22 mouse cellular contexts compared by ENCODE assay signal in genomic region chr4:129415892-129416291, GRCm38 (mm10). TPM values are rescaled to one million over a fixed set of nuclear protein-coding genes. Genes with fewer than 3 reads are reported as not detected.
DNase-seq lines count a peak whose midpoint lies in the region; ATAC-seq and TF ChIP-seq lines count a peak whose summit lies in the region.
"Had no signal": no experiment of that assay in that cellular context is flagged by ENCODE, and none has a peak within 500 bp of the region (broad histone marks: within the 10 kb centered on the region; RNA-seq: fewer than 3 reads in every experiment).

No protein-coding gene starts in this region.

- intact Hi-C loops in left cerebral cortex, postnatal 14 days (cut with DNase I) = no loop called here

- H3K9me3 ChIP-seq in forebrain, postnatal 0 days (ENCODE audit: low read length) = no peaks in the 10 kb centered on the region
- no peaks in the 10 kb centered on the region for H3K9me3 ChIP-seq in forebrain, embryonic 12.5 days
- H3K9me3 ChIP-seq: embryonic facial prominence, embryonic 15.5 days; forebrain, embryonic 15.5 days; limb, embryonic 15.5 days; neural tube, embryonic 12.5 days; stomach, embryonic 15.5 days had no signal

- WGBS in forebrain, postnatal 0 days = 98% methylated on average over 5 of the region's 5 CpGs
- 89% methylated on average over 5 of the region's 5 CpGs for WGBS in forebrain, embryonic 12.5 days
- 96% methylated on average over 5 of the region's 5 CpGs for WGBS in liver, adult 2 months

- no peaks in the 10 kb centered on the region for H3K36me3 ChIP-seq in forebrain, postnatal 0 days (ENCODE audit: insufficient read depth)
- H3K36me3 ChIP-seq in forebrain, embryonic 12.5 days (replicated peaks) = no peaks in the 10 kb centered on the region
- H3K36me3 ChIP-seq in liver, adult 2 months (ENCODE audit: control insufficient read depth, insufficient read depth, low read length) = no peaks in the 10 kb centered on the region
- H3K36me3 ChIP-seq: embryonic facial prominence, embryonic 15.5 days; forebrain, embryonic 15.5 days; limb, embryonic 15.5 days; neural tube, embryonic 12.5 days; stomach, embryonic 15.5 days had no signal

- TF ChIP-seq POLR2A in liver, adult 2 months (IDR thresholded peaks at IDR 0.05; ENCODE audit: extremely low read depth, insufficient read depth, low read length) = no peak

- DNase-seq in forebrain, postnatal 0 days = no peak
- peak; percentile 13 for DNase-seq in thymus, postnatal 4 days
- DNase-seq in thymus, postnatal 14 days = no peak
- no peak for DNase-seq in liver, adult 2 months (ENCODE audit: extremely low read depth, low read depth, low spot score)
- peak; percentile 40 for DNase-seq in testis, postnatal 14 days (ENCODE audit: low spot score)
- DNase-seq in left cerebral cortex, postnatal 14 days (ENCODE audit: low spot score in 2 of 2) = no peak
- DNase-seq in cerebellum, adult 8-10 months = no peak
- DNase-seq: adrenal gland, adult 2 months; B cell, adult 2 months; gastrocnemius, postnatal 10 days; retina, postnatal 1 day had no signal

- H3K27ac ChIP-seq in forebrain, postnatal 0 days (ENCODE audit: low read depth, low read length) = no peak overlapping the region
- no peak overlapping the region for H3K27ac ChIP-seq in forebrain, embryonic 12.5 days
- no peak overlapping the region for H3K27ac ChIP-seq in liver, adult 2 months (replicated peaks; ENCODE audit: insufficient read depth, low read depth, low read length)
- H3K27ac ChIP-seq: embryonic facial prominence, embryonic 15.5 days; forebrain, embryonic 15.5 days; left cerebral cortex, adult 2 months; limb, embryonic 15.5 days; neural tube, embryonic 12.5 days; stomach, embryonic 15.5 days had no signal

- no peaks in the 10 kb centered on the region for H3K79me2 ChIP-seq in liver, adult 2 months (ENCODE audit: control insufficient read depth, insufficient read depth, low read length)

- H3K4me1 ChIP-seq in forebrain, postnatal 0 days (ENCODE audit: insufficient read depth) = no peaks in the 10 kb centered on the region
- H3K4me1 ChIP-seq in forebrain, embryonic 12.5 days = no peaks in the 10 kb centered on the region
- H3K4me1 ChIP-seq in liver, adult 2 months (ENCODE audit: control insufficient read depth, insufficient read depth, low read length) = no peaks in the 10 kb centered on the region
- H3K4me1 ChIP-seq: embryonic facial prominence, embryonic 15.5 days; forebrain, embryonic 15.5 days; limb, embryonic 15.5 days; neural tube, embryonic 12.5 days had no signal

- no peak overlapping the region for H3K4me2 ChIP-seq in forebrain, postnatal 0 days (ENCODE audit: low read depth)
- H3K4me2 ChIP-seq in forebrain, embryonic 12.5 days = no peak overlapping the region
- H3K4me2 ChIP-seq: embryonic facial prominence, embryonic 15.5 days; forebrain, embryonic 15.5 days; heart, embryonic 11.5 days; limb, embryonic 15.5 days; neural tube, embryonic 12.5 days; stomach, embryonic 15.5 days had no signal

- no peak overlapping the region for H3K4me3 ChIP-seq in forebrain, postnatal 0 days (ENCODE audit: low read depth, low read length)
- H3K4me3 ChIP-seq in forebrain, embryonic 12.5 days (replicated peaks) = no peak overlapping the region
- H3K4me3 ChIP-seq in liver, adult 2 months (ENCODE audit: insufficient read depth, low read depth, low read length) = no peak overlapping the region
- H3K4me3 ChIP-seq: embryonic facial prominence, embryonic 15.5 days; forebrain, embryonic 15.5 days; left cerebral cortex, adult 2 months; limb, embryonic 15.5 days; neural tube, embryonic 12.5 days; stomach, embryonic 15.5 days had no signal

- H3K9ac ChIP-seq in forebrain, postnatal 0 days = no peak overlapping the region
- H3K9ac ChIP-seq in forebrain, embryonic 12.5 days = no peak overlapping the region
- H3K9ac ChIP-seq in liver, adult 2 months (ENCODE audit: low read depth, low read length) = no peak overlapping the region
- H3K9ac ChIP-seq: embryonic facial prominence, embryonic 15.5 days; forebrain, embryonic 15.5 days; limb, embryonic 15.5 days; neural tube, embryonic 12.5 days; stomach, embryonic 15.5 days had no signal

- H3K27me3 ChIP-seq in forebrain, postnatal 0 days (ENCODE audit: insufficient read depth, low read length) = no peaks in the 10 kb centered on the region
- no peaks in the 10 kb centered on the region for H3K27me3 ChIP-seq in forebrain, embryonic 12.5 days
- no peaks in the 10 kb centered on the region for H3K27me3 ChIP-seq in liver, adult 2 months (ENCODE audit: control insufficient read depth, insufficient read depth, low read length)
- H3K27me3 ChIP-seq: embryonic facial prominence, embryonic 15.5 days; forebrain, embryonic 15.5 days; limb, embryonic 15.5 days; neural tube, embryonic 12.5 days; stomach, embryonic 15.5 days had no signal

- no peak for ATAC-seq in forebrain, postnatal 0 days
- ATAC-seq in forebrain, embryonic 12.5 days (ENCODE audit: low FRiP score) = no peak
- ATAC-seq: forebrain, embryonic 15.5 days; midbrain, embryonic 16.5 days had no signal

- 0 out of 2 replicates have a peak, but pooled peaks have one; percentile 4 for TF ChIP-seq CTCF in forebrain, postnatal 0 days (IDR thresholded peaks at IDR 0.05; ENCODE audit: low read depth)
- TF ChIP-seq CTCF in liver, adult 2 months (IDR thresholded peaks at IDR 0.05; ENCODE audit: low read depth, low read length) = peak; percentile 11; the same call in 1 of the 2 replicates

RNA-seq across cellular contexts. Expression of gene Zbtb8b, which starts 24.8 kb away (rescaled TPM):
- 7.0 and 10.5 TPM in 2 replicates for total RNA-seq in forebrain, postnatal 0 days (2014; rRNA removed)
- 6.0 and 9.2 TPM in 2 replicates for polyA plus RNA-seq in forebrain, postnatal 0 days (2015; fragmentation: Nextera tagmentation; extraction: Ambion mirVana)
- polyA plus RNA-seq in forebrain, embryonic 12.5 days (2016; fragmentation: Nextera tagmentation; extraction: Ambion mirVana) = 2.8 and 3.2 TPM in 2 replicates
- total RNA-seq in liver, adult 2 months (2014; rRNA removed) = 0.07 TPM in 1 of 2 replicates, not detected in the other
- polyA plus RNA-seq in liver, adult 2 months (2012; rRNA removed) = 0.04 TPM in 1 of 2 replicates, not detected in the other
- total RNA-seq in left cerebral cortex, postnatal 14 days (2021) = 1 to 10 TPM; 4.4 TPM
- total RNA-seq: gastrocnemius, postnatal 10 days; hematopoietic stem cell, adult 5-6 weeks; megakaryocyte, adult 5-6 weeks had no signal
- polyA plus RNA-seq: adrenal gland, adult 2 months had no signal

RNA-seq across cellular contexts. Expression of gene Zbtb8a, which starts 38.0 kb away (rescaled TPM):
- total RNA-seq in forebrain, postnatal 0 days (2014; rRNA removed) = 22.5 and 28.0 TPM in 2 replicates
- 10.3 and 14.3 TPM in 2 replicates for polyA plus RNA-seq in forebrain, postnatal 0 days (2015; fragmentation: Nextera tagmentation; extraction: Ambion mirVana)
- 10.6 and 10.9 TPM in 2 replicates for polyA plus RNA-seq in forebrain, embryonic 12.5 days (2016; fragmentation: Nextera tagmentation; extraction: Ambion mirVana)
- 1.3 and 1.7 TPM in 2 replicates for total RNA-seq in liver, adult 2 months (2014; rRNA removed)
- 1.6 and 1.7 TPM in 2 replicates for polyA plus RNA-seq in liver, adult 2 months (2012; rRNA removed)
- 1 to 10 TPM; 7.4 to 8.0 TPM for total RNA-seq in left cerebral cortex, postnatal 14 days (2021)

RNA-seq across cellular contexts. Expression of gene Bsdc1, which starts 45.5 kb away (rescaled TPM):
- total RNA-seq in forebrain, postnatal 0 days (2014; rRNA removed) = 57.0 and 61.6 TPM in 2 replicates
- polyA plus RNA-seq in forebrain, postnatal 0 days (2015; fragmentation: Nextera tagmentation; extraction: Ambion mirVana) = 25.6 and 28.4 TPM in 2 replicates
- polyA plus RNA-seq in forebrain, embryonic 12.5 days (2016; fragmentation: Nextera tagmentation; extraction: Ambion mirVana) = 27.3 and 29.4 TPM in 2 replicates
- total RNA-seq in liver, adult 2 months (2014; rRNA removed) = 22.1 and 26.6 TPM in 2 replicates
- 14.5 and 19.3 TPM in 2 replicates for polyA plus RNA-seq in liver, adult 2 months (2012; rRNA removed)
- 10 to 100 TPM; 48.2 to 52.0 TPM for total RNA-seq in left cerebral cortex, postnatal 14 days (2021)

Comparison
In these comparisons a context has a peak if more than half of its experiments do, and no peak if none do; other contexts are left out.
1. DNase-seq: peak in thymus, postnatal 4 days (single experiment) and testis, postnatal 14 days (single experiment); none in forebrain, postnatal 0 days (single experiment), thymus, postnatal 14 days (single experiment), liver, adult 2 months (single experiment), left cerebral cortex, postnatal 14 days (0 of 2) and cerebellum, adult 8-10 months (single experiment).